ENCODE assay signal across 23 mouse cellular contexts in genomic region chr3:145779279-145779973, GRCm38 (mm10). TPM values are rescaled to one million over a fixed set of nuclear protein-coding genes. Genes with fewer than 3 reads are reported as not detected.
DNase-seq lines count a peak whose midpoint lies in the region; ATAC-seq lines count a peak whose summit lies in the region.
"Had no signal": no experiment of that assay in that cellular context is flagged by ENCODE, and none has a peak within 500 bp of the region (broad histone marks: within the 10 kb centered on the region; RNA-seq: fewer than 3 reads in every experiment).

No protein-coding gene starts in this region.

- H3K4me3 ChIP-seq in embryonic facial prominence, embryonic 13.5 days = no peak overlapping the region
- H3K4me3 ChIP-seq in embryonic facial prominence, embryonic 10.5 days = no peak overlapping the region
- H3K4me3 ChIP-seq in limb, embryonic 13.5 days = no peak overlapping the region
- H3K4me3 ChIP-seq in limb, embryonic 10.5 days = no peak overlapping the region
- H3K4me3 ChIP-seq in hindbrain, embryonic 12.5 days = no peak overlapping the region
- H3K4me3 ChIP-seq: heart, adult 2 months; hindbrain, embryonic 15.5 days; neural tube, embryonic 15.5 days; stomach, embryonic 15.5 days had no signal

- H3K9ac ChIP-seq in embryonic facial prominence, embryonic 13.5 days = no peak overlapping the region
- no peak overlapping the region for H3K9ac ChIP-seq in limb, embryonic 13.5 days
- H3K9ac ChIP-seq in hindbrain, embryonic 12.5 days = no peak overlapping the region
- H3K9ac ChIP-seq: hindbrain, embryonic 15.5 days; neural tube, embryonic 15.5 days; stomach, embryonic 15.5 days had no signal

- H3K27me3 ChIP-seq in embryonic facial prominence, embryonic 13.5 days = no peaks in the 10 kb centered on the region
- H3K27me3 ChIP-seq in embryonic facial prominence, embryonic 10.5 days (replicated peaks; ENCODE audit: low read depth, poor library complexity, severe bottlenecking) = 0 out of 2 replicates have a peak, but pooled peaks cover 4% of the 10 kb centered on the region
- H3K27me3 ChIP-seq in limb, embryonic 13.5 days = no peaks in the 10 kb centered on the region
- no peaks in the 10 kb centered on the region for H3K27me3 ChIP-seq in limb, embryonic 10.5 days (ENCODE audit: low read depth, poor library complexity, severe bottlenecking)
- no peaks in the 10 kb centered on the region for H3K27me3 ChIP-seq in hindbrain, embryonic 12.5 days
- H3K27me3 ChIP-seq: hindbrain, embryonic 15.5 days; neural tube, embryonic 15.5 days; stomach, embryonic 15.5 days had no signal

- 44% methylated on average over 5 of the region's 5 CpGs for WGBS in embryonic facial prominence, embryonic 13.5 days
- 68% methylated on average over 5 of the region's 5 CpGs for WGBS in embryonic facial prominence, embryonic 10.5 days
- 40% methylated on average over 5 of the region's 5 CpGs for WGBS in limb, embryonic 13.5 days
- WGBS in limb, embryonic 10.5 days = 67% methylated on average over 5 of the region's 5 CpGs
- WGBS in hindbrain, embryonic 12.5 days = 69% methylated on average over 5 of the region's 5 CpGs

- no peaks in the 10 kb centered on the region for H3K9me3 ChIP-seq in embryonic facial prominence, embryonic 13.5 days
- H3K9me3 ChIP-seq in embryonic facial prominence, embryonic 10.5 days = no peaks in the 10 kb centered on the region
- H3K9me3 ChIP-seq in limb, embryonic 13.5 days = no peaks in the 10 kb centered on the region
- no peaks in the 10 kb centered on the region for H3K9me3 ChIP-seq in limb, embryonic 10.5 days (replicated peaks)
- no peaks in the 10 kb centered on the region for H3K9me3 ChIP-seq in hindbrain, embryonic 12.5 days (replicated peaks)
- H3K9me3 ChIP-seq: hindbrain, embryonic 15.5 days; neural tube, embryonic 15.5 days; stomach, embryonic 15.5 days had no signal

- 0 out of 2 replicates have a peak overlapping the region, but pooled peaks have one; percentile 12 for H3K27ac ChIP-seq in embryonic facial prominence, embryonic 13.5 days
- H3K27ac ChIP-seq in embryonic facial prominence, embryonic 10.5 days (replicated peaks) = no peak overlapping the region
- peak overlapping the region; percentile 49; the same call in 1 of the 2 replicates for H3K27ac ChIP-seq in limb, embryonic 13.5 days
- H3K27ac ChIP-seq in limb, embryonic 10.5 days = no peak overlapping the region
- no peak overlapping the region for H3K27ac ChIP-seq in hindbrain, embryonic 12.5 days
- H3K27ac ChIP-seq: heart, adult 2 months; hindbrain, embryonic 15.5 days; neural tube, embryonic 15.5 days; stomach, embryonic 15.5 days had no signal

- H3K36me3 ChIP-seq in embryonic facial prominence, embryonic 13.5 days = no peaks in the 10 kb centered on the region
- H3K36me3 ChIP-seq in embryonic facial prominence, embryonic 10.5 days (replicated peaks) = no peaks in the 10 kb centered on the region
- no peaks in the 10 kb centered on the region for H3K36me3 ChIP-seq in limb, embryonic 13.5 days
- H3K36me3 ChIP-seq in limb, embryonic 10.5 days = no peaks in the 10 kb centered on the region
- H3K36me3 ChIP-seq in hindbrain, embryonic 12.5 days = no peaks in the 10 kb centered on the region
- H3K36me3 ChIP-seq: hindbrain, embryonic 15.5 days; neural tube, embryonic 15.5 days; stomach, embryonic 15.5 days had no signal

- ATAC-seq in embryonic facial prominence, embryonic 13.5 days (ENCODE audit: insufficient number of reproducible peaks, insufficient read depth, low FRiP score, low TSS enrichment, low read depth) = no peak
- ATAC-seq in limb, embryonic 13.5 days (ENCODE audit: low FRiP score, low read depth) = 0 out of 2 replicates have a peak, but pooled peaks have one; percentile 39
- ATAC-seq in hindbrain, embryonic 12.5 days (ENCODE audit: low FRiP score) = no peak
- ATAC-seq: forebrain, embryonic 14.5 days; intestine, embryonic 16.5 days; midbrain, embryonic 16.5 days had no signal

- DNase-seq in embryonic facial prominence, embryonic 10.5 days (ENCODE audit: low spot score) = no peak
- peak; percentile 32 to 33 for DNase-seq in heart, postnatal 10 days
- no peak for DNase-seq in heart, postnatal 25 days (ENCODE audit: low spot score)
- no peak for DNase-seq in limb, embryonic 10.5 days (ENCODE audit: low spot score)
- peak; percentile 56 for DNase-seq in fibroblast of lung, adult 2 months (ENCODE audit: low read depth)
- DNase-seq: adrenal gland, postnatal 25 days; cerebellum, adult 11 months; cerebellum, postnatal 14 days; gastrocnemius, postnatal 10 days; heart, adult 2 months; liver; lung, adult 2 months; lung, postnatal 36 days; right cerebral cortex, postnatal 14 days had no signal

- H3K4me2 ChIP-seq in embryonic facial prominence, embryonic 13.5 days = no peak overlapping the region
- H3K4me2 ChIP-seq in limb, embryonic 13.5 days (replicated peaks) = no peak overlapping the region
- H3K4me2 ChIP-seq in hindbrain, embryonic 12.5 days (replicated peaks) = no peak overlapping the region
- H3K4me2 ChIP-seq: hindbrain, embryonic 15.5 days; neural tube, embryonic 15.5 days; stomach, embryonic 15.5 days had no signal

- intact Hi-C loops in heart, postnatal 10 days (cut with DNase I) = no loop called here
- intact Hi-C loops in heart, postnatal 25 days (cut with DNase I) = no loop called here

- H3K4me1 ChIP-seq in embryonic facial prominence, embryonic 13.5 days = peaks cover 45% of the 10 kb centered on the region
- peaks cover 11% of the 10 kb centered on the region for H3K4me1 ChIP-seq in embryonic facial prominence, embryonic 10.5 days
- H3K4me1 ChIP-seq in limb, embryonic 13.5 days = peaks cover 24% of the 10 kb centered on the region
- H3K4me1 ChIP-seq in limb, embryonic 10.5 days = peaks cover 11% of the 10 kb centered on the region; the same call in 1 of the 2 replicates
- H3K4me1 ChIP-seq in hindbrain, embryonic 12.5 days = peaks cover 5% of the 10 kb centered on the region; the same call in 1 of the 2 replicates

RNA-seq across cellular contexts. Expression of gene Ddah1, which starts 21.0 kb away (rescaled TPM):
- polyA plus RNA-seq in embryonic facial prominence, embryonic 13.5 days (2015; fragmentation: Nextera tagmentation; extraction: Ambion mirVana) = 29.8 and 39.4 TPM in 2 replicates
- polyA plus RNA-seq in embryonic facial prominence, embryonic 10.5 days (2016; fragmentation: Nextera tagmentation; extraction: Ambion mirVana) = 16.5 and 22.4 TPM in 2 replicates
- 10 to 100 TPM; 10.6 to 13.6 TPM for total RNA-seq in heart, postnatal 10 days (2021)
- total RNA-seq in heart, postnatal 25 days (2021) = 1 to 10 TPM; 8.6 to 9.6 TPM
- polyA plus RNA-seq in limb, embryonic 13.5 days (2015; fragmentation: Nextera tagmentation; extraction: Ambion mirVana) = 49.7 and 55.7 TPM in 2 replicates
- 13.7 and 14.2 TPM in 2 replicates for polyA plus RNA-seq in limb, embryonic 10.5 days (2016; fragmentation: Nextera tagmentation; extraction: Ambion mirVana)
- polyA plus RNA-seq in hindbrain, embryonic 12.5 days (2016; fragmentation: Nextera tagmentation; extraction: Ambion mirVana) = 46.8 and 53.8 TPM in 2 replicates

Comparison
In these comparisons a context has a peak if more than half of its experiments do, and no peak if none do; other contexts are left out.
1. H3K27ac ChIP-seq: peak in embryonic facial prominence, embryonic 13.5 days (single experiment) and limb, embryonic 13.5 days (single experiment); none in embryonic facial prominence, embryonic 10.5 days (single experiment), limb, embryonic 10.5 days (single experiment) and hindbrain, embryonic 12.5 days (single experiment).
2. DNase-seq: peak in heart, postnatal 10 days (2 of 2) and fibroblast of lung, adult 2 months (single experiment); none in embryonic facial prominence, embryonic 10.5 days (single experiment), heart, postnatal 25 days (single experiment) and limb, embryonic 10.5 days (single experiment).